Comparison of ENCODE assay signal across 21 mouse cellular contexts in the genomic region with DNA sequence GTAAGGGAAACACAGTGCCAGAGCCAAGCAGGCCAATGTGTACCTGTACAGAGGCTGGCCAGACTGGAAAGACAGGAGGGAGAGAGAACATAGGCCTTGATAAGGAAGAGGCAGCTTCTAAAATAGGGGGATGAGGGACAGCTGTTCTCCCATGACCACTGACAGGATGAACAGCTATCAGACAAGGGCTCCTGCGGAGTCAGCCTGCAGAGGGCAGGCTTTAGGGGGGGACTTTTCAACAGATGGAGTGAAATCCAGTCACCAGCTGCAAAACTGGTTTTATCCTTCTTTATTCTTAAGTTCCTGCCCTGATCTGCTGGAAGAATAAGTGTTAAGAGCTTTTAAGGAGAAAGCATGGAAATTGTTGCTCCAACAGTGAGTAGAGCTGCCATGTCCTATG.
DNase-seq lines count a peak whose midpoint lies in the region; ATAC-seq lines count a peak whose summit lies in the region.
"Had no signal": no experiment of that assay in that cellular context is flagged by ENCODE, and none has a peak within 500 bp of the region (broad histone marks: within the 10 kb centered on the region; RNA-seq: fewer than 3 reads in every experiment).

No protein-coding gene starts in this region.

- H3K27me3 ChIP-seq in forebrain, embryonic 10.5 days (ENCODE audit: poor library complexity, severe bottlenecking), result 0 out of 2 replicates have a peak, but pooled peaks cover 3% of the 10 kb centered on the region
- H3K27me3 ChIP-seq in forebrain, embryonic 11.5 days (ENCODE audit: control insufficient read depth, insufficient read depth, low read length), result no peaks in the 10 kb centered on the region
- no peaks in the 10 kb centered on the region for H3K27me3 ChIP-seq in intestine, embryonic 14.5 days (replicated peaks; ENCODE audit: control insufficient read depth, insufficient read depth, low read length)
- H3K27me3 ChIP-seq in intestine, embryonic 15.5 days (replicated peaks), result no peaks in the 10 kb centered on the region
- H3K27me3 ChIP-seq in midbrain, embryonic 13.5 days, result no peaks in the 10 kb centered on the region
- H3K27me3 ChIP-seq in midbrain, embryonic 14.5 days (ENCODE audit: control insufficient read depth, insufficient read depth, low read length), result no peaks in the 10 kb centered on the region
- H3K27me3 ChIP-seq: hindbrain, embryonic 13.5 days; megakaryocyte, embryonic 14.5 days; neural tube, embryonic 13.5 days had no signal

- no peak for ATAC-seq in forebrain, embryonic 11.5 days (replicated peaks; ENCODE audit: low FRiP score)
- ATAC-seq in intestine, embryonic 14.5 days (replicated peaks; ENCODE audit: low FRiP score, low TSS enrichment, low read depth), result no peak
- ATAC-seq in intestine, embryonic 15.5 days, result no peak
- no peak for ATAC-seq in midbrain, embryonic 13.5 days
- no peak for ATAC-seq in midbrain, embryonic 14.5 days (ENCODE audit: low FRiP score, low TSS enrichment)
- ATAC-seq in megakaryocyte-erythroid progenitor cell, adult 5-6 weeks (replicated peaks; ENCODE audit: low FRiP score, low TSS enrichment, poor library complexity, severe bottlenecking), result no peak
- ATAC-seq: Patski had no signal

- WGBS in forebrain, embryonic 10.5 days, result 39% methylated on average over 1 of the region's 1 CpGs
- 55% methylated on average over 1 of the region's 1 CpGs for WGBS in forebrain, embryonic 11.5 days
- 52% methylated on average over 1 of the region's 1 CpGs for WGBS in intestine, embryonic 14.5 days
- 80% methylated on average over 1 of the region's 1 CpGs for WGBS in intestine, embryonic 15.5 days
- 50% methylated on average over 1 of the region's 1 CpGs for WGBS in midbrain, embryonic 13.5 days
- WGBS in midbrain, embryonic 14.5 days, result 24% methylated on average over 1 of the region's 1 CpGs

- no peaks in the 10 kb centered on the region for H3K36me3 ChIP-seq in forebrain, embryonic 10.5 days (replicated peaks)
- H3K36me3 ChIP-seq in forebrain, embryonic 11.5 days (ENCODE audit: control insufficient read depth, insufficient read depth, low read length), result no peaks in the 10 kb centered on the region
- H3K36me3 ChIP-seq in intestine, embryonic 14.5 days (ENCODE audit: control insufficient read depth, insufficient read depth, low read length), result no peaks in the 10 kb centered on the region
- H3K36me3 ChIP-seq in intestine, embryonic 15.5 days, result no peaks in the 10 kb centered on the region
- H3K36me3 ChIP-seq in midbrain, embryonic 13.5 days, result no peaks in the 10 kb centered on the region
- H3K36me3 ChIP-seq in midbrain, embryonic 14.5 days (ENCODE audit: control insufficient read depth, insufficient read depth, low read length), result no peaks in the 10 kb centered on the region
- H3K36me3 ChIP-seq: heart, embryonic 10.5 days; hindbrain, embryonic 13.5 days; neural tube, embryonic 13.5 days had no signal

- H3K9me3 ChIP-seq in forebrain, embryonic 10.5 days, result no peaks in the 10 kb centered on the region
- H3K9me3 ChIP-seq in forebrain, embryonic 11.5 days (ENCODE audit: control insufficient read depth, low read length), result no peaks in the 10 kb centered on the region
- no peaks in the 10 kb centered on the region for H3K9me3 ChIP-seq in intestine, embryonic 14.5 days (ENCODE audit: control insufficient read depth, low read length)
- H3K9me3 ChIP-seq in intestine, embryonic 15.5 days, result no peaks in the 10 kb centered on the region
- no peaks in the 10 kb centered on the region for H3K9me3 ChIP-seq in midbrain, embryonic 13.5 days
- no peaks in the 10 kb centered on the region for H3K9me3 ChIP-seq in midbrain, embryonic 14.5 days (ENCODE audit: control insufficient read depth, low read length)
- H3K9me3 ChIP-seq: heart, embryonic 10.5 days; hindbrain, embryonic 13.5 days; neural tube, embryonic 13.5 days had no signal

- no peak for DNase-seq in forebrain, embryonic 10.5 days (ENCODE audit: extremely low spot score, low spot score)
- DNase-seq in forebrain, embryonic 11.5 days (ENCODE audit: low spot score), result no peak
- DNase-seq in intestine, embryonic 14.5 days (ENCODE audit: low spot score), result peak; percentile 41
- no peak for DNase-seq in midbrain, embryonic 14.5 days
- DNase-seq in embryo, embryonic 10.5 days (ENCODE audit: low spot score), result no peak
- DNase-seq: adrenal gland, adult 8-10 months; cerebellum, adult 8-10 months; kidney, adult 8-10 months; kidney, postnatal 25 days; layer of hippocampus, adult 9-11 months; liver; lung, postnatal 10 days; thymus, postnatal 36 days had no signal

- peak overlapping the region; percentile 31; the same call in 1 of the 2 replicates for H3K27ac ChIP-seq in forebrain, embryonic 10.5 days
- H3K27ac ChIP-seq in forebrain, embryonic 11.5 days (ENCODE audit: low read depth, low read length), result no peak overlapping the region
- no peak overlapping the region for H3K27ac ChIP-seq in intestine, embryonic 14.5 days (ENCODE audit: low read depth)
- no peak overlapping the region for H3K27ac ChIP-seq in intestine, embryonic 15.5 days
- peak overlapping the region; percentile 44; the same call in 1 of the 2 replicates for H3K27ac ChIP-seq in midbrain, embryonic 13.5 days
- no peak overlapping the region for H3K27ac ChIP-seq in midbrain, embryonic 14.5 days (replicated peaks; ENCODE audit: low read depth, low read length)
- H3K27ac ChIP-seq: heart, embryonic 10.5 days; hindbrain, embryonic 13.5 days; neural tube, embryonic 13.5 days had no signal

- no peak overlapping the region for H3K4me2 ChIP-seq in forebrain, embryonic 11.5 days (ENCODE audit: low read depth, low read length, severe bottlenecking)
- no peak overlapping the region for H3K4me2 ChIP-seq in intestine, embryonic 14.5 days (ENCODE audit: low read length)
- H3K4me2 ChIP-seq in intestine, embryonic 15.5 days (replicated peaks), result no peak overlapping the region
- no peak overlapping the region for H3K4me2 ChIP-seq in midbrain, embryonic 13.5 days (replicated peaks)
- H3K4me2 ChIP-seq in midbrain, embryonic 14.5 days (ENCODE audit: low read length), result no peak overlapping the region
- H3K4me2 ChIP-seq: hindbrain, embryonic 13.5 days; neural tube, embryonic 13.5 days had no signal

- no peak overlapping the region for H3K9ac ChIP-seq in forebrain, embryonic 11.5 days (ENCODE audit: low read length)
- H3K9ac ChIP-seq in intestine, embryonic 14.5 days (ENCODE audit: low read length), result no peak overlapping the region
- no peak overlapping the region for H3K9ac ChIP-seq in intestine, embryonic 15.5 days
- H3K9ac ChIP-seq in midbrain, embryonic 13.5 days (replicated peaks), result no peak overlapping the region
- no peak overlapping the region for H3K9ac ChIP-seq in midbrain, embryonic 14.5 days (replicated peaks; ENCODE audit: low read length)
- H3K9ac ChIP-seq: hindbrain, embryonic 13.5 days; neural tube, embryonic 13.5 days had no signal

- H3K4me3 ChIP-seq in forebrain, embryonic 10.5 days, result no peak overlapping the region
- no peak overlapping the region for H3K4me3 ChIP-seq in forebrain, embryonic 11.5 days (ENCODE audit: low read depth, low read length)
- no peak overlapping the region for H3K4me3 ChIP-seq in intestine, embryonic 14.5 days (ENCODE audit: low read depth, low read length)
- H3K4me3 ChIP-seq in intestine, embryonic 15.5 days (replicated peaks), result no peak overlapping the region
- no peak overlapping the region for H3K4me3 ChIP-seq in midbrain, embryonic 13.5 days (replicated peaks)
- H3K4me3 ChIP-seq in midbrain, embryonic 14.5 days (replicated peaks; ENCODE audit: low read depth, low read length), result no peak overlapping the region
- H3K4me3 ChIP-seq: heart, embryonic 10.5 days; hindbrain, embryonic 13.5 days; megakaryocyte, embryonic 14.5 days; neural tube, embryonic 13.5 days had no signal

- peaks cover 39% of the 10 kb centered on the region for H3K4me1 ChIP-seq in forebrain, embryonic 10.5 days
- peaks cover 12% of the 10 kb centered on the region for H3K4me1 ChIP-seq in forebrain, embryonic 11.5 days (replicated peaks; ENCODE audit: control insufficient read depth, insufficient read depth, low read length)
- peaks cover 7% of the 10 kb centered on the region; the same call in 1 of the 2 replicates for H3K4me1 ChIP-seq in intestine, embryonic 14.5 days (replicated peaks; ENCODE audit: control insufficient read depth, insufficient read depth, low read length)
- H3K4me1 ChIP-seq in intestine, embryonic 15.5 days (replicated peaks), result 0 out of 2 replicates have a peak, but pooled peaks cover 4% of the 10 kb centered on the region
- H3K4me1 ChIP-seq in midbrain, embryonic 13.5 days (replicated peaks), result peaks cover 29% of the 10 kb centered on the region
- H3K4me1 ChIP-seq in midbrain, embryonic 14.5 days (ENCODE audit: control insufficient read depth, insufficient read depth, low read length), result peaks cover 22% of the 10 kb centered on the region
- H3K4me1 ChIP-seq: megakaryocyte, embryonic 14.5 days had no signal

Comparison
In these comparisons a context has a peak if more than half of its experiments do, and no peak if none do; other contexts are left out.
1. H3K27ac ChIP-seq: peak in forebrain, embryonic 10.5 days (single experiment) and midbrain, embryonic 13.5 days (single experiment); none in forebrain, embryonic 11.5 days (single experiment), intestine, embryonic 14.5 days (single experiment), intestine, embryonic 15.5 days (single experiment) and midbrain, embryonic 14.5 days (single experiment).